In genomic region chr5:114731969-114732368, GRCm38 (mm10) we compare ENCODE assay signal across 18 mouse cellular contexts. TPM values are rescaled to one million over a fixed set of nuclear protein-coding genes. Genes with fewer than 3 reads are reported as not detected.
DNase-seq lines count a peak whose midpoint lies in the region; TF ChIP-seq lines count a peak whose summit lies in the region.
"Had no signal": no experiment of that assay in that cellular context is flagged by ENCODE, and none has a peak within 500 bp of the region (broad histone marks: within the 10 kb centered on the region; RNA-seq: fewer than 3 reads in every experiment).

No protein-coding gene starts in this region.

- H3K79me2 ChIP-seq in CH12.LX (replicated peaks; ENCODE audit: control insufficient read depth, extremely low read depth, insufficient read depth, poor library complexity, severe bottlenecking) = no peaks in the 10 kb centered on the region

- TF ChIP-seq EP300 in CH12.LX (IDR thresholded peaks at IDR 0.05; ENCODE audit: low read length) = no peak

- 21% methylated on average over 15 of the region's 15 CpGs for WGBS in cerebellum, adult 2 months

- no peak overlapping the region for H3K9ac ChIP-seq in CH12.LX (ENCODE audit: insufficient read depth, low read depth)
- H3K9ac ChIP-seq: embryonic facial prominence, embryonic 12.5 days; forebrain, embryonic 13.5 days; forebrain, embryonic 15.5 days; forebrain, postnatal 0 days had no signal

- H3K4me2 ChIP-seq in CH12.LX (ENCODE audit: insufficient read depth, low read depth, poor library complexity, severe bottlenecking) = no peak overlapping the region
- H3K4me2 ChIP-seq: embryonic facial prominence, embryonic 12.5 days; forebrain, embryonic 13.5 days; forebrain, embryonic 15.5 days had no signal

- peaks cover 75 to 92% of the 10 kb centered on the region in 2 experiments for H3K36me3 ChIP-seq in CH12.LX (replicated peaks in 1 of 2; ENCODE audit: control insufficient read depth in 1 of 2, insufficient read depth in 1 of 2, low read length in 1 of 2)
- peaks cover 7% of the 10 kb centered on the region for H3K36me3 ChIP-seq in splenic B cell, adult 2 months (ENCODE audit: control insufficient read depth, insufficient read depth, low read length, poor library complexity, severe bottlenecking)

- H3K27ac ChIP-seq in cerebellum, adult 2 months (ENCODE audit: insufficient read depth, low read length) = peak overlapping the region; percentile 70
- no peak overlapping the region for H3K27ac ChIP-seq in CH12.LX (ENCODE audit: insufficient read depth, low read depth)
- H3K27ac ChIP-seq: embryonic facial prominence, embryonic 10.5 days; embryonic facial prominence, embryonic 12.5 days; forebrain, embryonic 13.5 days; forebrain, embryonic 15.5 days had no signal

- no peak overlapping the region for H3K4me3 ChIP-seq in cerebellum, adult 2 months (replicated peaks; ENCODE audit: insufficient read depth, low read depth, low read length)
- no peak overlapping the region for H3K4me3 ChIP-seq in CH12.LX (replicated peaks in 1 of 3; ENCODE audit: low read depth in 2 of 3, low read length in 2 of 3, poor library complexity in 1 of 3)
- H3K4me3 ChIP-seq: embryonic facial prominence, embryonic 10.5 days; embryonic facial prominence, embryonic 12.5 days; forebrain, embryonic 13.5 days; forebrain, embryonic 15.5 days had no signal

- no peak for TF ChIP-seq CTCF in cerebellum, adult 2 months (IDR thresholded peaks at IDR 0.05; ENCODE audit: borderline replicate concordance, insufficient read depth, low read depth, low read length)
- no peak for TF ChIP-seq CTCF in CH12.LX (conservative IDR thresholded peaks at IDR 0.05 in 1 of 2, IDR thresholded peaks at IDR 0.05 in 1 of 2; ENCODE audit: low read depth in 2 of 2, low read length in 2 of 2)

- in situ Hi-C loops in CH12.LX (cut with MboI; ENCODE audit: low pct_ligation_motif_present, low pct_unique_long_range_greater_than_20kb, low sequenced_read_pairs) = no loop called here

- H3K27me3 ChIP-seq in cerebellum, adult 2 months (ENCODE audit: control insufficient read depth, insufficient read depth, low read length) = no peaks in the 10 kb centered on the region
- no peaks in the 10 kb centered on the region for H3K27me3 ChIP-seq in CH12.LX (replicated peaks)
- H3K27me3 ChIP-seq in splenic B cell, adult 2 months (ENCODE audit: control insufficient read depth, insufficient read depth, low read length, poor library complexity, severe bottlenecking) = no peaks in the 10 kb centered on the region
- H3K27me3 ChIP-seq: embryonic facial prominence, embryonic 12.5 days; forebrain, embryonic 13.5 days; forebrain, embryonic 15.5 days had no signal

- H3K4me1 ChIP-seq in cerebellum, adult 2 months (ENCODE audit: control insufficient read depth, insufficient read depth, low read length) = peaks cover 19% of the 10 kb centered on the region
- H3K4me1 ChIP-seq in CH12.LX (ENCODE audit: control insufficient read depth in 1 of 2, insufficient read depth in 2 of 2) = peaks cover 0 to 31% of the 10 kb centered on the region in 2 experiments; a peak in 2 of 4 replicates
- H3K4me1 ChIP-seq: embryonic facial prominence, embryonic 12.5 days; forebrain, embryonic 13.5 days; forebrain, embryonic 15.5 days had no signal

- dilution Hi-C loops in CH12.LX (cut with MboI; ENCODE audit: extremely low pct_ligation_motif_present, extremely low pct_unique_long_range_greater_than_20kb, low sequenced_read_pairs) = no loop called here

- TF ChIP-seq POLR2A in cerebellum, adult 2 months (IDR thresholded peaks at IDR 0.05; ENCODE audit: borderline replicate concordance, insufficient read depth, low read length) = no peak
- no peak for TF ChIP-seq POLR2A in CH12.LX (IDR thresholded peaks at IDR 0.05; ENCODE audit: low read depth, low read length)

- H3K9me3 ChIP-seq in CH12.LX (replicated peaks; ENCODE audit: low read length) = no peaks in the 10 kb centered on the region
- H3K9me3 ChIP-seq: embryonic facial prominence, embryonic 10.5 days; embryonic facial prominence, embryonic 12.5 days; forebrain, embryonic 13.5 days; forebrain, embryonic 15.5 days had no signal

- TF ChIP-seq RAD21 in CH12.LX (IDR thresholded peaks at IDR 0.05; ENCODE audit: low read depth, low read length) = no peak

- DNase-seq in cerebellum, adult 2 months = peak; percentile 52 to 64
- no peak for DNase-seq in cerebellum, postnatal 4 days (ENCODE audit: low spot score in 2 of 2)
- peak; percentile 53 to 69 for DNase-seq in cerebellum, postnatal 14 days
- no peak for DNase-seq in cerebellum, adult 8-10 months
- DNase-seq in CH12.LX (ENCODE audit: extremely low read depth) = peak; percentile 60
- peak; percentile 29 for DNase-seq in splenic B cell, adult 2 months (ENCODE audit: low read depth, low spot score)
- DNase-seq in gastrocnemius, postnatal 10 days = no peak
- DNase-seq: adrenal gland, adult 2 months; adrenal gland, postnatal 10 days; adrenal gland, postnatal 25 days; B cell, adult 2 months; cerebellum, adult 11 months; cerebellum, adult 9-10 months; forebrain, postnatal 0 days had no signal

TF ChIP-seq in CH12.LX, 34 proteins besides CTCF, POLR2A, EP300 and RAD21:
- no peak for TF ChIP-seq MAFK (IDR thresholded peaks at IDR 0.05; ENCODE audit: insufficient replicate concordance, low read length)
- TF ChIP-seq ELF1 (IDR thresholded peaks at IDR 0.05; ENCODE audit: low read depth, low read length) = no peak
- TF ChIP-seq ETS1 (conservative IDR thresholded peaks at IDR 0.05; ENCODE audit: low read depth, low read length) = peak; percentile 36; the same call in 1 of the 2 replicates
- peak; percentile 72 for TF ChIP-seq BHLHE40 (IDR thresholded peaks at IDR 0.05; ENCODE audit: low read depth, low read length)
- TF ChIP-seq ZC3H11A (IDR thresholded peaks at IDR 0.05; ENCODE audit: low read depth, low read length) = no peak

RNA-seq across cellular contexts. Expression of gene Tchp, which starts 24.4 kb away (rescaled TPM):
- polyA plus RNA-seq in cerebellum, adult 2 months (2012; rRNA removed) = 33.9 and 35.5 TPM in 2 replicates
- total RNA-seq in CH12.LX (2012; rRNA removed) (6.7 and 9.1 TPM in 2 replicates), CH12.LX (2014; rRNA removed) (4.3 and 4.9 TPM in 2 replicates)
- 11.6 and 15.3 TPM in 2 replicates for polyA plus RNA-seq in CH12.LX (2012; ENCODE audit: insufficient read length, low read depth)
- 1 to 10 TPM; 3.5 to 4.6 TPM for total RNA-seq in gastrocnemius, postnatal 10 days (2021)

RNA-seq across cellular contexts. Expression of gene Gltp, which starts 41.2 kb away (rescaled TPM):
- 79.3 and 87.5 TPM in 2 replicates for polyA plus RNA-seq in cerebellum, adult 2 months (2012; rRNA removed)
- total RNA-seq in CH12.LX (2012; rRNA removed) (25.5 and 28.3 TPM in 2 replicates), CH12.LX (2014; rRNA removed) (23.6 and 23.8 TPM in 2 replicates)
- 90.4 and 98.4 TPM in 2 replicates for polyA plus RNA-seq in CH12.LX (2012; ENCODE audit: insufficient read length, low read depth)
- total RNA-seq in gastrocnemius, postnatal 10 days (2021) = 10 to 100 TPM; 15.1 to 17.6 TPM

RNA-seq across cellular contexts. Expression of gene Ankrd13a, which starts 42.5 kb away (rescaled TPM):
- polyA plus RNA-seq in cerebellum, adult 2 months (2012; rRNA removed) = 61.6 and 62.1 TPM in 2 replicates
- total RNA-seq in CH12.LX (2012; rRNA removed) (73.8 and 82.3 TPM in 2 replicates), CH12.LX (2014; rRNA removed) (80.8 and 89.4 TPM in 2 replicates)
- polyA plus RNA-seq in CH12.LX (2012; ENCODE audit: insufficient read length, low read depth) = 121 and 123 TPM in 2 replicates
- 10 to 100 TPM; 37.1 to 39.5 TPM for total RNA-seq in gastrocnemius, postnatal 10 days (2021)

RNA-seq across cellular contexts. Expression of gene Git2, which starts 43.3 kb away (rescaled TPM):
- polyA plus RNA-seq in cerebellum, adult 2 months (2012; rRNA removed) = 96.5 and 107 TPM in 2 replicates
- total RNA-seq in CH12.LX (2012; rRNA removed) (19.3 and 22.1 TPM in 2 replicates), CH12.LX (2014; rRNA removed) (9.4 and 12.3 TPM in 2 replicates)
- 25.5 and 29.4 TPM in 2 replicates for polyA plus RNA-seq in CH12.LX (2012; ENCODE audit: insufficient read length, low read depth)
- total RNA-seq in gastrocnemius, postnatal 10 days (2021) = 10 to 100 TPM; 25.5 to 31.9 TPM

Comparison
In these comparisons a context has a peak if more than half of its experiments do, and no peak if none do; other contexts are left out.
1. DNase-seq: peak in cerebellum, adult 2 months (2 of 2), cerebellum, postnatal 14 days (2 of 2), CH12.LX (single experiment) and splenic B cell, adult 2 months (single experiment); none in cerebellum, postnatal 4 days (0 of 2), cerebellum, adult 8-10 months (single experiment) and gastrocnemius, postnatal 10 days (single experiment).